Mouse (Mus musculus) embryonic facial prominence, embryonic 11.5 days (tissue): ENCODE measurements around the gene Sec61a1. TPM values are rescaled to one million over a fixed set of nuclear protein-coding genes. Genes with fewer than 3 reads are reported as not detected.

Source experiments
- ATAC-seq: fragments of 200-750 bp; cut with Nextera tagmentation; replicated peaks from 2 replicates; pipeline ENCODE4 v1.8.0; 2017; ENCODE audit warnings: low read depth; ENCODE audit not compliant: insufficient number of reproducible peaks, low FRiP score, low TSS enrichment
- DNase-seq: peaks from one replicate; pipeline ENCODE4 v3.0.0-alpha.2; 2015; ENCODE audit warnings: low spot score
- H3K27ac ChIP-seq: fragments of 300-500 bp; sonication (generic); replicated peaks from 2 replicates; pipeline ENCODE4 v1.5.1; 2014; ENCODE audit warnings: mild to moderate bottlenecking, low read depth, low read length, control low read depth
- H3K27me3 ChIP-seq: fragments of 300-500 bp; sonication (generic); 2 replicates; pipeline ENCODE4 v1.6.1; 2014; ENCODE audit warnings: mild to moderate bottlenecking, low read length, moderate library complexity, mixed read lengths; ENCODE audit not compliant: control insufficient read depth, insufficient read depth
- H3K36me3 ChIP-seq: fragments of 300-500 bp; sonication (generic); replicated peaks from 2 replicates; pipeline ENCODE4 v1.6.1; 2014; ENCODE audit warnings: low read depth, mild to moderate bottlenecking, low read length, moderate library complexity, mixed read lengths; ENCODE audit not compliant: control insufficient read depth, insufficient read depth
- H3K4me1 ChIP-seq: fragments of 300-500 bp; sonication (generic); 2 replicates; pipeline ENCODE4 v1.6.1; 2014; ENCODE audit warnings: low read length, mixed read lengths; ENCODE audit not compliant: control insufficient read depth, insufficient read depth
- H3K4me2 ChIP-seq: fragments of 300-500 bp; sonication (generic); 2 replicates; pipeline ENCODE4 v1.6.1; 2014; ENCODE audit warnings: low read depth, mild to moderate bottlenecking, control low read depth, low read length, moderate library complexity
- H3K4me3 ChIP-seq: fragments of 300-500 bp; sonication (generic); 2 replicates; pipeline ENCODE4 v1.5.1; 2014; ENCODE audit warnings: low read depth, low read length, control low read depth
- H3K9ac ChIP-seq: fragments of 300-500 bp; sonication (generic); replicated peaks from 2 replicates; pipeline ENCODE4 v1.6.1; 2014; ENCODE audit warnings: mild to moderate bottlenecking, control low read depth, low read length
- H3K9me3 ChIP-seq: fragments of 300-500 bp; sonication (generic); replicated peaks from 2 replicates; pipeline ENCODE4 v1.6.1; 2016; ENCODE audit warnings: mild to moderate bottlenecking, low read length, inconsistent platforms, mixed read lengths; ENCODE audit not compliant: control insufficient read depth
- WGBS: fragments of 180-500 bp; shearing (Covaris S2); extraction: QIAGEN DNeasy Blood & Tissue Kit; methylation state at CpG from one replicate; pipeline ENCODE4 v1.1.7; 2014; 5-methylcytosine and 5-hydroxymethylcytosine counted together
- polyA plus RNA-seq: library from polyadenylated mRNA; unstranded; fragments of >200 nt; fragmentation: Nextera tagmentation; extraction: Ambion mirVana; gene quantifications from 2 replicates; pipeline ENCODE4 v1.2.1, GENCODE M21; 2014

The Sec61a1 gene
- polyA plus RNA-seq, 1 experiment from 2014 or later: 160 TPM

DNA sequence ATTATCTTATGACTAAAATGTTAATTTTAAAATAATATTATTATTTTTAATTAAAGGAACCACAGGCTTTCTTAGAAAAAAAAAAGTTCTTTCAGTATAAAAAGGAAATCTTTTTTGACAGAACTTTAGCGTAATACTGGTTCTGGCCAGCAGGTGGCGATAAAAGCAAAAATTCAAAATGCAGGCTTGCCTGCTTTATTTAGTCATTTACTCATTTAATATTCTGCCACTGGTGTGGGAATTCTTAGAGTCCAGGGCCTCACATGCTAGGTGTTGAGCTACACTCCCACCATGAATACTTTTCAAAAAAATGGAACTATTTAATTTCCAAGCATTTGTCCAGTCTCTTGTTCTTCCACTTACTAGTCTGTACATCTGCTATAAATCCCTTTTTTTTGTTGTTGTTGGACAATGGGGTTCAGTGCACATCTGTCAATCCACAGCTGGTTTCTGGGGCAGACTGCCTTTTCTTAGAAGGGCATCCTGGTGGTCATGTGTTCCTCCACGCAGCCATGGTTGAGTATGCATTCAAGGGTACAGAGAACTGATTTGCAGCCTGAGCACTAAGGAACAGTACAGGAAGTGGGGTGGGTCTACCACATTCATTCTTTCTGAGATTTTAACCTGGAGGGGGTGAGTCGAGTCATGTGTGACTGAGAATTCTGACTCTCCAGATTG, 30.6 kb upstream of the Sec61a1 start:
- no peak for ATAC-seq
- no peak overlapping the region for H3K27ac ChIP-seq
- 33% methylated on average over 4 of the region's 4 CpGs for WGBS

DNA sequence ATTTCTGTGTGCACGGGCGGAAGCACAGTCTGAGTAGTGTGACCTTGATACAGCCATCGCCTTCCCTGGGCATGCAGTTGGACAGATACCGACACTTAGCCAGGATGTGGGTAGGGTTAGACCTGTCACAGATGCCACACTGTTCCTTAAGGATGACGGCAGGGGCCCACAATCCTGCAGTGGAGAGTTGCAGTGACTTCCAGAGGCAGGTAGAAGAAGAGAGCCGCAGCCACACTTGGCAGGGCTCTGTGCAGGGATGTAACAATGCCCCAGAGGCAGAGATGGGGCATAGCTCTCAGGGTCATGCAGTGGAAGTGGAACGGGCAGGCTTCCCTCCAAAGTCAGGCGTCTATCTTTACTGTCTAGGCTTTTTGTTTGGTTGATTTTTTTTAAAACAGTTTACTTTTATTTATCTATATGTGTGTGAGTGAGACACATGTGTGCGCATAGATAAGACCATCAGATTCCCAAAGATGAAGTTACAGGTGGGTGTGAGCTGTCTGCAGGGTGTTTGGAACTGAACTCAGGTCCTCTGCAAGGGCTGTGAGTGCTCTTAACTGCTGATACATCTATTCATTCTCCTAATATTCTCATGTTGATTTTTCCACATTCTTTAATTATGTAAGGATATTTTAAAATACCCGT, 29.8 kb upstream of the Sec61a1 start:
- WGBS: 84% methylated on average over 10 of the region's 10 CpGs
- ATAC-seq (no peak), DNase-seq (no peak)
- H3K27me3 ChIP-seq: no peaks in the 10 kb centered on the region
- no peak overlapping the region for H3K4me2 ChIP-seq
- H3K27ac ChIP-seq: no peak overlapping the region
- H3K4me1 ChIP-seq: no peaks in the 10 kb centered on the region
- H3K9me3 ChIP-seq: no peaks in the 10 kb centered on the region
- no peak overlapping the region for H3K9ac ChIP-seq
- H3K4me3 ChIP-seq: no peak overlapping the region
- H3K36me3 ChIP-seq: no peaks in the 10 kb centered on the region

More for the DNA sequence above, 30.6 kb upstream of the Sec61a1 start:
- H3K4me1 ChIP-seq: no peaks in the 10 kb centered on the region
- DNase-seq: peak; percentile 74
- H3K4me2 ChIP-seq: no peak overlapping the region
- H3K9me3 ChIP-seq: no peaks in the 10 kb centered on the region
- H3K9ac ChIP-seq: no peak overlapping the region
- no peaks in the 10 kb centered on the region for H3K36me3 ChIP-seq
- no peaks in the 10 kb centered on the region for H3K27me3 ChIP-seq
- H3K4me3 ChIP-seq: no peak overlapping the region

DNA sequence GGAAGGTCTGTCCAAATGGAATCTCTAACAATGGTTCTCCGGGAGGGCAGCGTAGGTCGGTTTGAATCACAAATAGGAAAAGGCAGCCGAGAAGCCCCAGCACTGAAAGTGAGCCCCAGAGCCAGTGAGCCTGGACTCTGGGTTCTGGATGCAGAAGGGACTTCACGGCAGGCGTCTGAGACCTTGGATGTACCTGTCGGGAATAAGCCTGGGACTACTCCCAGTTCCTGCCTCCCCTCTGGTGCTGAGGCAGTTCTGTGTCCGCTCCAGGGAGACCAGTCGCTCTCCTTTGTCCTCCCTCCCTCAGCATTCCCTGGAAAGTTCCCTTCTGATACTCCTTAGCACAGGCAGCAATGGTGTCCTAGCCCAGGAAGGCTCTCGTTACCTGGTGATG, 26.7 kb upstream of the Sec61a1 start:
- no peaks in the 10 kb centered on the region for H3K27me3 ChIP-seq
- H3K4me2 ChIP-seq: no peak overlapping the region
- DNase-seq: no peak
- H3K9me3 ChIP-seq: no peaks in the 10 kb centered on the region
- no peaks in the 10 kb centered on the region for H3K4me1 ChIP-seq
- WGBS: 14% methylated on average over 10 of the region's 10 CpGs
- no peak for ATAC-seq
- no peak overlapping the region for H3K9ac ChIP-seq
- no peak overlapping the region for H3K27ac ChIP-seq
- no peak overlapping the region for H3K4me3 ChIP-seq
- no peaks in the 10 kb centered on the region for H3K36me3 ChIP-seq

DNA sequence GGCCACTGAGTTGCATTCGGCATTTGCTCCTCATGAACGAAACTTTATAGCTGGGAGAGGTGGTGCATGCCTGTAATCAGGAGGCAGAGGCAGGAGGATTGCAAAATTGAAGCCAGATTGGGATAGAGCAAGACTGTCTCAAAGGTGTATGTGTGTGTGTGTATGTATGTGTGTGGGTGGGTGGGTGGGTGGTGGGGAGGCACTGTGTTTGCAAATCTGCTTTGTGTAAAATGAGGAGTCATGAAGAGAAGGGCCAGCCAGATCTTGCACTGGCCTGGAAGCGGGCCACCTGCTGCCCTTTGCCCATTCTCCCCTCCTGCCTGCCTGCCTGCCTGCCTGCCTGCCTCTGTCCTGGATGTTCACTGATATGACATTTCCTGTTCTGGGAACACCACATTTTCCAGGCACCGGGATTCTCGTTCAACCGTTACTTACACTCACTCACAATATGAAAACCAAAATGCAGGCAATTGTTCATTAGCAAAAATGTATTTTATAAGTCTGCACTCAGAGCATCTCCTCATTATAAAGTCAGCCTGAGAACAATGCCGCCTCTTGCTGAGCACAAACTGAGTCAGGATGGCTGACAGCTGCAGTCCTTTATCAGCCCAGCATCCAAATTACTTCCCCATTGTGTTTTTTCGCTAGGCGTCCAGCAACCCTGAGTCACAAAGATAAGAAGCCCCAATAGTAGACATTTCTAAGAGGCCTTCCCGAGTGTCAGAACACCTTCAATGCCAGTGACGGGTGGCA, 26.1 kb upstream of the Sec61a1 start:
- Histone ChIP-seq H3K4me3 (no peak overlapping the region), H3K27ac (no peak overlapping the region), H3K27me3 (no peaks in the 10 kb centered on the region), H3K36me3 (no peaks in the 10 kb centered on the region), H3K9me3 (no peaks in the 10 kb centered on the region), H3K4me1 (no peaks in the 10 kb centered on the region), H3K4me2 (no peak overlapping the region), H3K9ac (no peak overlapping the region)
- DNase-seq (no peak), ATAC-seq (no peak)
- WGBS: 42% methylated on average over 11 of the region's 11 CpGs

DNA sequence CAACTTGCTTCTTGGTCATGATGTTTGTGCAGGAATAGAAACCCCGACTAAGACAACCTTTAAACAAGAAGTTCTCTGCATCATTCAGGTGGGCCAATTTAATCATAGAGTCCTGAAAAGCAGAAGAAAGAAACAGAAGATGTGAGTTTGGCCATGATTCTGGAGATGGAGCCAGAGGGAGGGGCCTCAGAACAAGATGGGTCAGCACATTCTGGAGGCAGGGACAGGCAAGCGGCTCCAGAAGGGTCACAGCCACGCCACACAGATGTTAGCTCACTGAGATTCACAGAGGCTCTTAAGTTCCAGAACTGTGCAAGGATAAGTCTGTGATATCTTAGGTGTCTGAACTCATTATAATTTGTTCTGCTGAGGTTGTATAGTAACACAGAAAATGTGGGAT, 25.5 kb upstream of the Sec61a1 start:
- Histone ChIP-seq H3K9ac (no peak overlapping the region), H3K4me1 (no peaks in the 10 kb centered on the region), H3K4me2 (no peak overlapping the region), H3K36me3 (no peaks in the 10 kb centered on the region), H3K9me3 (no peaks in the 10 kb centered on the region), H3K27ac (no peak overlapping the region), H3K4me3 (no peak overlapping the region), H3K27me3 (no peaks in the 10 kb centered on the region)
- DNase-seq (no peak), ATAC-seq (no peak)
- 73% methylated on average over 3 of the region's 3 CpGs for WGBS

DNA sequence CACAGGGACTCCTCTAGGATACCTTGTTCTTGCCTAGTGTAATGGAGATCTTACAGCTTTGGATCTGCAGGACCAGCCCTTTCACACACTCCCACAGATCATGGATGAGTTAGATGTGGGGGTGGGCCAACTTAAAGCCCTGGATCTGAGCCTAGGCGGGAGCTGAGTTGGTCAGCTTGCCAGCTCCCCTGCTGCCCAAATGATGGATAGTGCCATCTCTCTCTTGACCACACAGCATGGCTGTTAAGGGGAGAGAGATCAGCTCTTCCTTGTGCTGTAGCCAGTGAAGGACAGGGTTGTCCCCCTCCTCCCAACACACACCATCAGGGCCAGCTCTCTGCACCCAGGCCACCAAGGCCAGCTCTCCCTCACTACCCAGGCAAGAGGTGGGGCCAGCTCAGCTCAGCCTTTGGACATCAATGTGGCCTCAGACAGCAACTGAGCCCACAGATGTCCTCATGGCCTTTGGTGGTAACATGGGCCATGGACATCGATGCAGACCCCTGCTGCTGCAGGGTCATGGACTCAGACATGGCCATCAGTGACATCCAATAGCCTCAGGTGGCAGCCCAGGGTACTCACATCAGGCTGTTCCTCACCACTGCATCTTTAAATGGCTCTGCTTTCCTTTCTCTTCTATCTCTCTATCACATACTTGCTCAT, 21.5 kb upstream of the Sec61a1 start:
- Histone ChIP-seq H3K4me3 (no peak overlapping the region), H3K9me3 (no peaks in the 10 kb centered on the region), H3K27ac (no peak overlapping the region), H3K36me3 (no peaks in the 10 kb centered on the region), H3K4me1 (no peaks in the 10 kb centered on the region), H3K9ac (no peak overlapping the region), H3K4me2 (no peak overlapping the region), H3K27me3 (no peaks in the 10 kb centered on the region)
- 61% methylated on average over 2 of the region's 2 CpGs for WGBS
- no peak for ATAC-seq
- no peak for DNase-seq

DNA sequence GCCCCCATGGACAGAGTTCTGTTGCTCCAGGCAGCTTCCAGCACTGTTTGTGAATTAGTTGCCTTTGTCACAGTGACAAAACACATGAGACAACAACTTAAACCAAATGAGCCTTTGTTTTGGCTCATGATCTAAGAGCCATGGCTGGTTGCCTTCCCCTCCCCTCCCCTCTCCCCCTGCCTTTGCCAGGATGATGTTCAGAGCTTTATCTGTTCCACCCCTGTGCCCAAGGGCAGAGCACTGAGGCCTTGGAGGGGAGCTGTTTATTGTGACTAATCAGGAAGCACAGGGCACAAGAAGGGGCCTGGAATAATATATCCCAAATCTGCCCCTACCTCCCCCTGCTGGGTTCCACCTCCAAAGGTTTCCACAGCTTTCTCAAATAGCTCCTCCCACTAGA, 11.6 kb upstream of the Sec61a1 start:
- Histone ChIP-seq H3K4me2 (no peak overlapping the region), H3K4me3 (no peak overlapping the region), H3K27me3 (no peaks in the 10 kb centered on the region), H3K4me1 (no peaks in the 10 kb centered on the region), H3K9me3 (no peaks in the 10 kb centered on the region), H3K36me3 (no peaks in the 10 kb centered on the region), H3K9ac (no peak overlapping the region), H3K27ac (no peak overlapping the region)
- ATAC-seq (no peak), DNase-seq (no peak)

DNA sequence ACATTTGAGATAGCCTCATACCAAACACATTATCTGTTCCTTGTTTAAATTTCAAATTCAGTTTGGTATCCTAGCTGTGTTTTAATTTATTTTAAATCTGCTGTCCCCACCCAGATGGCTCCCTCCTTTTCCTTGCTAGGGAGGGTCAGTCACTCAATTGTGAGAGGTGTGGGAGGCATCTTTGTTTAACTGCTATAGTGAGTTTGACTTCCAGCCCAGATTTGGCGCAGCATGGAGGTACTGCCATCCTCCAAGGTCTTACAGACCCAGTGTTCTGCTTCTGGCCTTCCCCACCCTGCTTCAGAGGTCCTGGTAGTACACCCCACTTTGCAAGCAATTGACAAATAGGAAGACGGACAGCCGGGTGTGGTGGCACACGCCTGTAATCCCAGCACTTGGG, 5.4 kb upstream of the Sec61a1 start:
- ATAC-seq (no peak), DNase-seq (no peak)
- Histone ChIP-seq H3K4me1 (no peaks in the 10 kb centered on the region), H3K4me3 (no peak overlapping the region), H3K27me3 (no peaks in the 10 kb centered on the region), H3K4me2 (no peak overlapping the region), H3K36me3 (no peaks in the 10 kb centered on the region), H3K27ac (no peak overlapping the region), H3K9ac (no peak overlapping the region), H3K9me3 (no peaks in the 10 kb centered on the region)
- WGBS: 85% methylated on average over 4 of the region's 4 CpGs
